26 mouse cellular contexts compared by ENCODE assay signal in genomic region chr19:40275401-40276188, GRCm38 (mm10). TPM values are rescaled to one million over a fixed set of nuclear protein-coding genes. Genes with fewer than 3 reads are reported as not detected.
DNase-seq lines count a peak whose midpoint lies in the region; ATAC-seq and TF ChIP-seq lines count a peak whose summit lies in the region.
"Had no signal": no experiment of that assay in that cellular context is flagged by ENCODE, and none has a peak within 500 bp of the region (broad histone marks: within the 10 kb centered on the region; RNA-seq: fewer than 3 reads in every experiment).

No protein-coding gene starts in this region.

- WGBS in heart, embryonic 10.5 days = 83% methylated on average over 14 of the region's 14 CpGs
- 78% methylated on average over 14 of the region's 14 CpGs for WGBS in lung, postnatal 0 days

- H3K36me3 ChIP-seq in heart, embryonic 10.5 days = no peaks in the 10 kb centered on the region
- no peaks in the 10 kb centered on the region for H3K36me3 ChIP-seq in lung, postnatal 0 days (ENCODE audit: insufficient read depth, low read length)
- H3K36me3 ChIP-seq: embryonic facial prominence, embryonic 10.5 days; hindbrain, embryonic 10.5 days; intestine, embryonic 15.5 days; midbrain, embryonic 12.5 days had no signal

- no peak for TF ChIP-seq CTCF in lung, postnatal 0 days (IDR thresholded peaks at IDR 0.05)

- H3K27me3 ChIP-seq in heart, embryonic 10.5 days (ENCODE audit: insufficient read depth, poor library complexity, severe bottlenecking) = no peaks in the 10 kb centered on the region
- H3K27me3 ChIP-seq in lung, postnatal 0 days (replicated peaks; ENCODE audit: insufficient read depth, low read length) = no peaks in the 10 kb centered on the region
- H3K27me3 ChIP-seq: intestine, embryonic 15.5 days had no signal

- DNase-seq in heart, embryonic 10.5 days (ENCODE audit: low spot score) = no peak
- no peak for DNase-seq in heart, adult 18-20 months
- peak; percentile 21 for DNase-seq in lung, postnatal 36 days
- DNase-seq in lung, postnatal 0 days (ENCODE audit: low spot score) = no peak
- DNase-seq in kidney, adult 9 months = peak; percentile 44
- no peak for DNase-seq in spleen, postnatal 10 days (ENCODE audit: low spot score in 2 of 2)
- no peak for DNase-seq in MN1 (ENCODE audit: low spot score)
- no peak for DNase-seq in ovary, postnatal 36 days (ENCODE audit: low spot score)
- DNase-seq: cerebellum, adult 11 months; cerebellum, adult 9-11 months; gastrocnemius, postnatal 36 days; heart, postnatal 10 days; layer of hippocampus, postnatal 36 days; lung, adult 18-20 months; lung, postnatal 14 days; right cerebral cortex, postnatal 14 days; spleen, adult 18-20 months; thymus, postnatal 25 days had no signal

- no peak overlapping the region for H3K9ac ChIP-seq in lung, postnatal 0 days (replicated peaks; ENCODE audit: low read depth)
- H3K9ac ChIP-seq: intestine, embryonic 15.5 days; midbrain, embryonic 12.5 days had no signal

- no peak overlapping the region for H3K4me2 ChIP-seq in lung, postnatal 0 days (replicated peaks; ENCODE audit: low read depth, low read length)
- H3K4me2 ChIP-seq: heart, embryonic 11.5 days; intestine, embryonic 15.5 days; liver, embryonic 11.5 days; midbrain, embryonic 12.5 days had no signal

- H3K4me1 ChIP-seq in heart, embryonic 10.5 days = peaks cover 18% of the 10 kb centered on the region
- H3K4me1 ChIP-seq in lung, postnatal 0 days (ENCODE audit: insufficient read depth, low read depth, low read length) = peaks cover 2% of the 10 kb centered on the region; the same call in 1 of the 2 replicates
- H3K4me1 ChIP-seq: intestine, embryonic 15.5 days; midbrain, embryonic 12.5 days had no signal

- ATAC-seq in lung, postnatal 0 days = no peak
- ATAC-seq: forebrain, embryonic 16.5 days; hindbrain, embryonic 16.5 days; intestine, embryonic 15.5 days had no signal

- no peak overlapping the region for H3K4me3 ChIP-seq in heart, embryonic 10.5 days
- no peak overlapping the region for H3K4me3 ChIP-seq in lung, postnatal 0 days (ENCODE audit: low read depth, low read length)
- H3K4me3 ChIP-seq: embryonic facial prominence, embryonic 10.5 days; hindbrain, embryonic 10.5 days; intestine, embryonic 15.5 days; midbrain, embryonic 12.5 days had no signal

- 0 out of 2 replicates have a peak overlapping the region, but pooled peaks have one; percentile 12 for H3K27ac ChIP-seq in heart, embryonic 10.5 days
- H3K27ac ChIP-seq in lung, postnatal 0 days (ENCODE audit: low read length) = no peak overlapping the region
- H3K27ac ChIP-seq: embryonic facial prominence, embryonic 10.5 days; hindbrain, embryonic 10.5 days; intestine, embryonic 15.5 days; midbrain, embryonic 12.5 days had no signal

- TF ChIP-seq EP300 in lung, postnatal 0 days (IDR thresholded peaks at IDR 0.05) = no peak

- no peaks in the 10 kb centered on the region for H3K9me3 ChIP-seq in heart, embryonic 10.5 days
- H3K9me3 ChIP-seq in lung, postnatal 0 days (ENCODE audit: low read length) = no peaks in the 10 kb centered on the region
- H3K9me3 ChIP-seq: hindbrain, embryonic 10.5 days; intestine, embryonic 15.5 days; midbrain, embryonic 12.5 days had no signal

RNA-seq across cellular contexts. Expression of gene Pdlim1, which starts 4.0 kb away (rescaled TPM):
- polyA plus RNA-seq in heart, embryonic 10.5 days (2016; fragmentation: Nextera tagmentation; extraction: Ambion mirVana) = 262 and 337 TPM in 2 replicates
- 100 to 1,000 TPM; 119 to 169 TPM for total RNA-seq in heart, adult 18-20 months (2021)
- 139 and 147 TPM in 2 replicates for polyA plus RNA-seq in lung, postnatal 0 days (2015; fragmentation: Nextera tagmentation; extraction: Ambion mirVana)

Comparison
In these comparisons a context has a peak if more than half of its experiments do, and no peak if none do; other contexts are left out.
1. DNase-seq: peak in lung, postnatal 36 days (single experiment) and kidney, adult 9 months (single experiment); none in heart, embryonic 10.5 days (single experiment), heart, adult 18-20 months (0 of 2), lung, postnatal 0 days (single experiment), spleen, postnatal 10 days (0 of 2), MN1 (single experiment) and ovary, postnatal 36 days (single experiment).